Mouse (Mus musculus) heart, embryonic 10.5 days (tissue): ENCODE data around the gene Zfhx3. TPM values are rescaled to one million over a fixed set of nuclear protein-coding genes. Genes with fewer than 3 reads are reported as not detected.

ENCODE experiments used
- microRNA-seq: library from miRNA; unstranded; fragments of <30 nt; microRNA quantifications from one replicate; pipeline ENCODE4, GENCODE M21; 2017
- polyA plus RNA-seq: library from polyadenylated mRNA; unstranded; fragments of >200 nt; fragmentation: Nextera tagmentation; extraction: Ambion mirVana; gene quantifications from 2 replicates; pipeline ENCODE4 v1.2.1, GENCODE M21; 2016

Zfhx3 gene
- polyA plus RNA-seq, 1 experiment from 2014 or later, result 9.7 TPM

Small RNA genes lying within 50 kb of the gene (microRNA-seq; reads per million reads assigned to microRNA genes)
- gene Mir3108, result not detected
